Mouse (Mus musculus) forelimb bud, embryonic 11.5 days (tissue): ENCODE measurements at regions not wholly inside any gene's neighbourhood (a gene's known extent, or its start where the extent isn't known, plus 50 kb on each side); places are given as distances from the start of the nearest gene placed in this dataset.
"Not testable (repeated sequence)": the region's sequence is repeated elsewhere in the genome, so short reads cannot be mapped to it uniquely, and the experiment has no call there.

Source experiments
- DNase-seq: peaks from one replicate; pipeline ENCODE4 v3.0.0-alpha.2; 2012; ENCODE audit warnings: low read depth, low spot score

DNA sequence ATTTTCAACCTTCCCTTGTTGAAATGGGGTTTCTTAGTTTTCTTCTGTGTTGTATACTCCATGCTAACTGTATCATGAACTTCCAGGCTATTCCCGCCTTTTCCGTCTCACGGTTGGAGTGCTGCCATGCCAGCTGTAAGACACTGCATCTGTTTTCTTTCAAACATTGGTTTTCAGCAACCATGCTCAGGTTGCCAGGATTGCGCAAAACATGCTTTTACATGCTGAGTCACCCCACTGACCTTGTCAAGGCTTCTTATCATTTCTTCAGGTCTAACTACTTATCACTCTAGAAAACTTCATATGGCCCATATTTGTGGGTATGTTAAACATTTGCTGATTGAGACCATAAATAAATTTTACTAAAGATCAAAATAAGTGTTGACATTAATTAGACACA lies 551.2 kb downstream of the Tlr4 start:
- DNase-seq, result no peak

DNA sequence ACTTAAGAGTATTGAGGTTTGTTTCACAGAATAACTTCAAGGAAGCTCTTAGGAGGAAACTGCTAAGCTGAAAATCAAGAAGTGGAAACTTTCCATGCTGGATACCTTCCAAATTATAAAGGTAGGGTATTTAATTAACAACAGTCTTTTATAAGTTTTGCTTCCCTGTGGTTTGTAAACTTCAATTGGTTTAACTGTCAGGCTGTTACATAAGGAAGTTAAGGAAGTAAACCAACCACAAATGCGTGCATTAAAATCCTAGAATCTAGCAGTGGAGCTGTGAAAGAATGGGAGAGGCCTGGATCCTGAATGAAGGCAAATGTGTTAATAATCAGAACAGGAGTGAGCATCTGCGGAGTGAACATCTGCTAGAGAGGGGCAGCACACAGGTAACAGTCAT lies 560.5 kb downstream of the Tlr4 start:
- DNase-seq, result no peak

DNA sequence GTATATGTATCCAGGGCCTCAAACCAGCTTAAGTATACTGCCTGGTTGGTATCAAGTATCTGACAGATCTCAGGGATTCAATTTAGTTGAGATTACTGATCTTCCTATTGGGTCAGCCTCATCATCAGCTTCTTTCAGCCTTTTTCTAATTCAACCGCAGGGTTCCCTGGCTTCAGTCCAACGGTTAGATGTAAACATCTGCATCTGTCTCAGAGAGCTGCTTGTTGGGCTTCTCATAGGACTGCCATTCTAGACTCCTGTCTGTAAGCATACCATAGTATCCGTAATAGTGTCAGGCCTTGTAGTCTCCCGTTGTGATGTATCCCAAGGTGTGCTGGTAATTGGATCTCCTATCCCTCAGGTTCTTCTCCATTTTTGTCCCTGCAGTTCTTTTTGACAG lies 575.6 kb downstream of the Tlr4 start:
- no peak for DNase-seq

DNA sequence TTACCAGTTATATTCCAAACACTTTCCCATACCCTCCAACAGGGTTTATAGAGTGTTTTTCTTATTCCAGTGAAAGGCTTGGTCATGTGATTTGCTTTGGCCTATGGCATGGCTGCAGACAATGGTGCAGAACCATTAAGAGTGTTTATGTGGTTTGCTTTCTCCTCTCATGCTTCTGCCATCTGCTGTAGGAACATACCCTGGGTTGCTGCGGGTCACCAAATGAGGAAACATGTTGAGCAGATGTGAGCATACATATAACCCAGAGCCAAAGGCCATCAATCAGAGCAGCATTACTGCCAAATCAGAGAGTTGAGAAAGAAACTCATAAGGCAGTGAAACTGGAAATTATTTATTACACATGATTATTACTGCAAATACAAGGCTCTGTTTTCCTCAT lies 596.7 kb downstream of the Tlr4 start:
- peak; percentile 2 for DNase-seq

DNA sequence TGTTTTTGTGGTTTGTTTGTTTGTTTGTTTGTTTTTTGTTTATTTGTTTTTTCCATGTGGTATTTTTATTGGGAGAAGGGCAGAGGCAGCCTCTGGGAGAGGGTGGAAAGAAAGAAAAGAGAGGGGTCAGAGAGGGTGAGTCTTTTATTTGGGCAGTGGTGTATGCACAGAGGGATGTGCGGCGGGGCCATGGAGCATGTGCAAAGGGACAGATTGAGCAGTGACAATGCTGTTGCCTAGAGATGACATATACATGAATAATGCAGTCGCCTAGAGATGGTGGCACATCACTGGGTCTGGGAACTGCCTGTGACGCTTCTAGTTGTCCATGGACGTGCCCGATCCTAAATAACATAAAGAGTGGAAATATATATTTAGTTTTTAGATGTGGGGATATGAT lies 598.3 kb downstream of the Tlr4 start:
- DNase-seq, result no peak

DNA sequence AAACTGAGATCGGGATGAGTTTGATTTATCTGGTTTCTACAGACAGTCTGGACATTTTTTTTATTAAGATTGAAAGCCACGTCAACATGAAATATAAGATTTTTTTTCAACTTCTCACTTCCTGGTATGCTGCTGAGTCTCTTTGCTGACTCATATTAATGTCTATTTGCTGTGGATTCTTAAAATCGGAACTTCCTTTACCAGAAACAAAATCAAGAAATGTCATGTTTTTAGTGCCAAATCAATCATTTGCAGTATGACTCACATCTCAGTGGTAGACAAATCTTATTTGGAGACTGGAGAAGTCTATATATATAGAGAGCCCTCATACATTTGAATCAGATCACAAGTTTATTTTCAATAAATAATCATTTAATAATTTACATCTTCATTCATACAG lies 620.5 kb downstream of the Tlr4 start:
- no peak for DNase-seq

DNA sequence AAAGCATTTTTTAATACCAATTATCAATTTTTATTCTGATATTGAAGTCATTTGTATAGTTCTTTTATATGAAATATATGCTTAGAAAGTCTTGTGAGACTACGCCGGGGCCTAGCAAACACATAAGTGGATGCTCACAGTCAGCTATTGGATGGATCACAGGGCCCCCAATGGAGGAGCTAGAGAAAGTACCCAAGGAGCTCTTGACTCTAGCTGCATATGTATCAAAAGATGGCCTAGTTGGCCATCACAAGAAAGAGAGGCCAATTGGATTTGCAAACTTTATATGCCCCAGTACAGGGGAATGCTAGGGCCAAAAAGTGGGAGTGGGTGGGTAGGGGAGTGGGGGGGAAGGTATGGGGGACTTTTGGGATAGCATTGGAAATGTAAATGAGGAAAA lies 632.5 kb downstream of the Tlr4 start:
- DNase-seq, result not testable (repeated sequence)

DNA sequence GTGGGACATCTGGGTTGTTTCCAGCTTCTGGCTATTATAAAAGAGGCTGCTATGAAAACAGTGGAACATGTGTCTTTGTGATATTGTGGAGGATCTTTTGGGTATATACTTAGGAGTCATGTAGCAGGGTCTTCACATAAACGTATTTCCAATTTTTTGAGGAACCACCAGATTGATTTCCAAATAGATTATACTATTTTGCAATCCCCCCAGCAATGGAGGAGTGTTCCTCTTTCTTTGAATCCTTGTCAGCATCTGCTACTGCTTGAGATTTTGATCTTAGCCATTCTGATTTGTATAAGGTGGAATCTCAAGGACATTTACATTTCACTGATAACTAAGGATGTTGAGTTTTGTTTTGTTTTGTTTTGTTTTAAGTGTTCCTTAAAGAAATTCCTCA lies 645.6 kb downstream of the Tlr4 start:
- DNase-seq, result no peak

DNA sequence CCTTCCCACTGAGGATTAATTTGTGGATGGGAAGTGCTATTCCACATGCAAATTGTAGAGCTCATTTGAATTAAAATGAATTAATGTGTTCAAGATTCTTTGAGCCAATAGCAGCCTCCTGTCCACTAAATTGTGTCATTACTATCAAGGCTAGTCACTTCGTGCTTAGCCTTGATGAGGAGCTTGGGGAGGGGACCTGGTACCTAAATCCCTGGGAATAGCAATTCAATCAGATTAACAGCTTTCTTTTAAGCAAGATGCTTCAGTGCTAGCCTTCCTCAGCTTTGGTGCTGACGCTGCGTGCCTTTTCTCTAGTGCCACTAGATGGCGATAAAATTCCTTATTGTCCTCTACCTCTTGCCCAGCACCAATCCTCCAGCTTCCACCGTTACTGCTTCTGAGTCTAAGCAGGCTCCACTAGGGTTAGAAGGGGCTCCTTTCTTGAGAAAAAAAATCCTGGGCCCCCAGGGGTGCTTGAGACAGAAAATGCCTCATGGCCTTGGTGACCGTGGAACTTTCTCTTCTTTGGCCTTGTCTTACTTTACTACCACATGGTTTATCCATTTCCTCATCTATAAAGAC lies 650.0 kb downstream of the Tlr4 start:
- peak; percentile 60 for DNase-seq

DNA sequence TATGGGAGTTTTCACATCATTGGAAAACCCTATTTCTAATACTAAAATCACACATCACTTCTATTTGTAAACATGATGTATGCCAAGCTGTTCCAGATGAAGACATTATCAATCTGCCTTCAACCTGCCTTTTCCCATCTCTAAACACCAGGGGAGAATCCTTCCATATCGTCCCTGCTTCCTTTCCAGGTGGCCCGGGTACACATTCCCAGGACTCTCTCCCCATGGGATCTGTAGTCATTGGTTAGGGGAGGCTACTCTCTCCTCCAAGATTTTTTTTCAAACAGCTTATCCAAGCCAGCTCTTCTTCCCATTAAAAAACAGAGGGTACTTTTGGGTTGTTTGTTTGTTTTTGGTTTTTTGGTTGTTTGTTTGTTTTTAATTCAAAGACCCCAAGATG lies 650.7 kb downstream of the Tlr4 start:
- DNase-seq, result no peak

DNA sequence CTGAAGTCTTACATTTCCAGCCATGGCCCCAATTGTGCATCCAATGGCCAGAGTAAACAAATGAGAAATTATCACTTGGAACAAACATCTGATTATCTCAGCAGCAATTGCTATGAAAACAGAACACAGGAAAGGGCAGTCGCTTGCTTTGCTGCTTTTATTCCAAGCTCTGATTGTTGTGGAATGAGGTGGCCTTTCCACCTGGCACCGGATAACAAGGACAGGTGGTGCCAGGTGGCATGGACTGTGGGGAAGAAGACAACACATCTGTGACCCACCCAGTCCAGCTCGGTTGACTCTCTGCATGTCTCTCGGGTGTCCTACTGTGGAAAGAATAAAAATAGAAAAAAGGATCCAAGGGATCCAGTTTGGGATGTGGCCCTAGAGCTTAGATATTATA lies 694.9 kb downstream of the Tlr4 start:
- DNase-seq, result no peak

DNA sequence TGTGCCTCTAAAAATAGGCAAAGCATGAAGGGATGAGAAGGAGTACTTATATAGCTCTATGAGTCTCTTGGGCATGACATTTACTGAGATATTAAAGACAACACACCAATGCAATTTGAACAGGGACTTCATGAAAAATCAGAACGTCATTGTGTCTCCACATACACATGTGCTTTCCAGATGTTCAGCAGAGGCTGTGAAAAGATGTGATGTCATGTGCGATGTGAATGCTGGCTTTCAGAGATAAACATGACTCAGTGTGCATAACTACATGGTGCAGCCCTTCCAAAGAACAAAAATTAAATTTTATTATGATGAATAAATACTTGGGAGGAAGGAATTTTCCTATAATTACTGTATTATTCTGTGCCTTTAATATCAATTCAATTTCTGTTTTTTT lies 695.8 kb downstream of the Tlr4 start:
- DNase-seq, result peak; percentile 20

DNA sequence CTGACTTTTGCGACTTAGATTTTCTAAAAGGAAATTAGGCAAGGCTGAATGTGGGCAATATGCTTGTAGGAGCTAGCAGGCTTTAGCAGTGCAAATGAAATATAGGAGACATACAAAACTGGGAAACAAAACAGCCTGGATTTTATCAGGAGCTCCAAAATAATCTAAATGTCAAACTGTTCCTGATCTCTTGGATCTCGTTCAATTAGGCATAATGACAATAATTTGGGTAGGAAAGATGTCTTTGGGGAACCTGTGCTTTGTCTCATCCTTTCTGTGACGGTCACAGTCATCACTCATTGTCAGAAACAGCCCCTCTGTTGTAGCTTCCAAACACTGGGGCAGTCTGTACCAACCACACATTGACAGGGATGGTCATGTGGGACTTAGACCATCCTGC lies 702.2 kb downstream of the Tlr4 start:
- no peak for DNase-seq

DNA sequence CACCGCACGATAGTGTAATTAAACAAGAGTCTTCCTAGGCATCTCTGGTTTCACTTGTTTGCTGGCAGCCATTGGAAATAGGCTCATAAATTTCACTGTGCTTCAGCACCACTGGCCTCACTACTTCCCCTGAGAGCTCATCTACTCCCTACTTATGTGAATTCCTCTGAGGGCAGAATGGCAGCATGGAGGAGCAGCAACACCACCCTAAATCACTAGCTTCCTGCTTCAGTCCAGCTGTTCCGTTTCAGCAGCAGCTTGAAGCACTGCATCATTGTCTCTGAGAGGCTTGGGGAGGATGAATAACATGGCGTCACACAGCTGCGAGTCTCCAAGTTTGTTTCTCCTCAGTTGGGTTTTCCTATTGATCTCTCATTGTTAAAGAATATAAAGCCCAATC lies 712.1 kb downstream of the Tlr4 start:
- DNase-seq, result no peak

DNA sequence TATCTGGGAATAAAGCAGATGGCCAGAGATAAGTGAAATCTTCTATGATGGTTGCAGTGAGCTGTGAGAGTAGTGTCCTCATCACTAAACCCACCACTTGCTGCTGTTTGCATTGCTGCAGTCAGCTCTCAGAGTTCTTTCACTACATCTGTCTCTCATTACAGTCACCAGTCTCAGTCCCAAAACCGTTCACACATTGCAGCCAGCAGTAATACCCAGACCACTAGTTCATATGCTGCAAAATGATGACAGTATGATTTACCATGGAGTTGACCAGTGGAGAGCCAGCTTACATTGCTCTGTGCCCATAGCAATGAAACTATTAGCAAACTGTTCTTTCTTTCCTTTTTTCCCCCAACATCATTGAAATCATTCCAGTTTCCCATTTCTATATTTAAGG lies 718.6 kb downstream of the Tlr4 start:
- peak; percentile 70 for DNase-seq

DNA sequence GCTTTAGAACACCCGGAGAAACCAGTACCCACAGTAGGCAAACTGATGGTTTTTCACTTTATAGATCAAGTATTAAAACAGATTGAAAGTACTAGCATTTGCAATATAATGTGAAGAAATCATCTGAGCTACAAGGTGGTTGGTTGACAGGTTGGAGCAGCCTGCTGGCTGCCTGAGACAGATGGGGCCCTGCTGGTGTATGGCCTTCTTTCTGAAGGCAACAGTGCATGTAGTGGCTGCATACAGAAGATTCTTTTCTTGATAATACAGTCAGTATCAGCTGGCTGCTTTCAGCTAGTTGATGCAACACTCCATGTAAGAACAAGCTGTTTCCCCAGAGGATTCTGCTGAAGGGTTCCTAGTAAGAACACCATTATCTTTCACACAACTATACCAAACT lies 720.6 kb downstream of the Tlr4 start:
- no peak for DNase-seq

DNA sequence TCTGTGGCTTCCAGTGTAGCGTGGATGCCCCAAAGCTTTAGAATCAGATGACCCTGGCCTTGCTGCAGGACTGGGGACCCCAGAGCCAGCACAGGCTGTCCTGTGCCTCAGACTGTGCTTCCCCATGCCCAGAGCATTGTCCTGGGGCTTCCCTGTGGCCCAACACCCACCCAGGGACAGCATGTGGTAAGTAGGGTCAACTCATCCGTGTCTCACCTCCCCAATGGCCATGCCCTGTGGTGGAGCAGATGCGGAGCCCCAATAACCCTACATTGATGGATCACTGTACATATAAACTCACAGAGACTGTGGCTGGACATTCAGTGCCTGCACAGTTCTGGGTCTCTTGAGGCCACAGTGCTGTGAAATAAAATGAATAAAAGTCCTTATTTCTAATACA lies 726.1 kb downstream of the Tlr4 start:
- DNase-seq, result no peak

DNA sequence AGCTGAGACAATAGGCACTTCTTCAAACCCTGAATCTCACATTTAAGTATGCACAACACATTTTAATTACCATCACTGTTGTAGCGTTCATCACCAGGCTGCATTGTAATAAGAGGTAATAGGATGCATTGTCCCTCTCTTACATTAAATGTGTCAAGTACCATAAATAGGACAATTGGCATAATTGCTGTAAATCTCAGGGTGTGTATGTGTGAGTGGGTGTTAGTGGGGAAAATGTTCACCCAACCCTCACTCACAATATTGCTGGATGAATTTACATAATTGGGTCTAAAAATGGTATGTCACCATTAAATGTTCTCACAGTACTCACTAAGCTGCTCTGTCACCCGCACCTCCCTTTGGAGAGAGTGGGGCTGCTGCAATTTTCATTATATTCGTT lies 747.4 kb downstream of the Tlr4 start:
- no peak for DNase-seq

DNA sequence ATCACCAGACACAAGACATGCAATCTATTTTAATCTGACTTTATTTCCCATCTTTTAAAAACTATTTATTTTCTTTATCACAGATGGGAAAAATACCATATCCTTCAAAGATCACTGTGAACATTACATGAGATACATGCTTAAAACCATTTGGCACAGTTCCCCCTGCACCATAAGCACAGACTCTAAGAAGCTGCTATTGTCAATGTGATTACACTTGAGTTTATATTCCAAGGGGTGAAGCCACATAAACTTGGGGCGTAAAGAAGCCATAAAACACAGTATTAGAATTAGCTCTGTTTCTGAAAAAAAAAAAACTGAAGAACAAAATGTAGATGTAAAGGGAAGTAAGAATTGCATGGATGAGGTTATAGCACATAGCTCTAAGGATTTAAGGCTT lies 762.1 kb downstream of the Tlr4 start:
- no peak for DNase-seq

DNA sequence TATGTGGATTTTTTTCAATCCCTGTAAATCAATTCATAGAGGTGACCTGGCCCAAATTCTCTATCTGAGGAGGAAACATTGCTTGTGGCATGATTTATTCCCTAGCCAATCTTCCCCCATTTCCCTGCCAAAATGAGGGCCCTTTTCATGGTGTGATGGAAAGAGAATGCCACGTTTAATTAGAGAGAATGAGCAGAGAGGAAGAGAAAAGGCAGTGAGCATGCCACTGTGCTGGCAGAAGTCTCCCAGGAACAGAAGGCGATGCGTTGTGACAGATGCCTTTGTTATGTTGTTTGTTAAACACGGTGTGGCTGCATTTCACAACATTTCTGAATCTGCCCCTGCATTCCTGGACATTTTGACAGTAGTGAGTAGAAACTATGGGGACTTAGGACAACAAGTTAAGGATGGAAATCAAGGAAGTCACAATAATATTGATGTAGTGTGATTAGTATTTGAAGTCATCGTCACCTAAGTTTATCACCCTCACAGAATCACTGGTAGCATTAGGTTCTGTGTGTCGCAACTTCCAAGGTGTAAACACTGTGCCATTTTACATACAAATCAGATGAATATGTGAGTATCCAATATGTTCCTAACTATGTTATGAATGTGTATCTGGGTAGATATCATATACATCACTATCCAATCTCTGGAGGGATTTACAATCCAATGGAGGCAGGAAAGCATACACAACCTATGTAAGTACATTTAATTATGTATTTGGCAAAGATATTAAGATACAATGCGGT lies 762.8 kb downstream of the Tlr4 start:
- no peak for DNase-seq

DNA sequence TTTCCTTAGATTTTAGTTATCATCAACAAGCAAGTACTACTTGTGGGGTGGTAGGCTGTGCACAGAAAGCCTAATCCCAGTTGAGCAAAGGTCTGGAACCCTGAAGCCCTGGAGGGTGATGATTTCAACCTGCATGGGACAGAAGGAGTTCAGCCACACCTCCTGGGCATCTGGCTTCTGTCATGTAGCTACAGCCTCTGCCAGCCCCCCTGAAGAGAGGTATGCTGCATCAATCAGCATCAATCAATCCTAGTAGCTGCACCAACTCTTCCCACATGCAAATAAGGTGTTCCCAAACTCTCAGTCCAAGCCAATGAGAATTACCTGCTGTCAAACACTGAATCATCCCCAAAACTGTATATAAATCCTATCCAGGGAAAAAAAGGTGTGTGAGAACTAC lies 779.8 kb downstream of the Tlr4 start:
- DNase-seq, result no peak

DNA sequence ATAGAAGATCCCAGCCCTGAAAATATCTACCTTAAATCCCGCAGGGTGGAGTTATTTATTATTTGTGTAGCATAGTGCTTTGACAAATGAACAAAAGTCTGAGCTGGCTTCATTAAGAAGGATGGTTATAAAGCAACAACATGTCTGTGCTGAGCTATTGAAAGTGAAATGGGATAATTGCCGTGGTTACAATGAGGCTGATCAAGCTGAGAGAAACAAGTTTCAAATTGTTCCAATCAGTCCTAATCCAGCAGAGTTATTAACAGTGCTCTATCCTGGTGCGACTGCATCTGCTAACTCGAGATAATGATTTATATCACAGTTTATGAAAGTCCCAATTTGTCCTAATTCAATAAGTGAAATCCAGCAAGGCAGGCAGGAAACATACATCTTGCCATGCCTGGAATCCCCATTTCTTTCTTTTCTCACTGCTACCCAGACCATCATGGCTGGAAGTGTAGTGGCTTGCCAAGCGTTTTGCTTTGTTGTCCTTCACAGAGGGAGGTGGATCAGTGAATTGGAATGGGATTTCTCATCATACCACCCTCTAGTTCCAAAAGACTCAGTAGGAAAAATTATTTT lies 787.2 kb downstream of the Tlr4 start:
- no peak for DNase-seq

DNA sequence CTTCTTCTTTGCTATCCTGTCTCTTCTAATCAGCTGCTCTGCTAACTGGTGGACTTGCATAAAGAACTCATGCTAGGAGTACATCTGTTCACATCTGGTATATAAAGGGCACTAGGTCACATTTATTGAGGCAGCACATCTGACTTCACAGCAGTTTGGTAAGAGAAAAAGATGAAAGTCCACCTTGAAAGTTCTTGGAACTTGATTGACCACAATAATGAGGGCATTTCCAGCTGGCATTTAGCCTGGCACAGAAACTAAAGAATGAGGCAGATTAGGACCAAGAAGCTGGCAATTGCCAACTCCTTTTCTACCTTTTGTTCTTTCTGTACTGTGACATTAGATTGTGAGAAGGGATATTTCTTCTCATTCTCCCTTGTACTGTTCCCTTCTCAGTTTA lies 799.3 kb downstream of the Tlr4 start:
- no peak for DNase-seq

DNA sequence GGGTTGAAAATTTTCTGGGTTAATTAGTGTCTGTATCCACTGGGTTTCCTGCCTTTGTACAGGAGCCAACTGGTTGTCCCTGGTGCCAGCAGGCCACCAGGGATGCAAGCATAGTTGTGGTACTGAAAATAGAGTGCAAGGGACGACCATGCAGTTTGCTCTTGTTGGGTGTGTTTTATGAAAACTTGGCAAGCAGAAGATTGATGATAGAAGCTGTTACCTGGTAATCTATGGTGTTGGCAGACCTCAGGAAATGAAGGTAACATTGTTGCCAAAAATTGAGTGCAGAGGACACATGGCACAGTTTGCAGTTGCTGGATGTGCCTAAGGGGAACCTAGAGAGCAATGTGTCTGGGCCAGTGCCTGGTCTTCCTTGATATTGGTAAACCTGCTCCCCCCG lies 818.7 kb downstream of the Tlr4 start:
- DNase-seq, result no peak
